Comparison of ENCODE assay signal across 8 mouse cellular contexts in the genomic region with DNA sequence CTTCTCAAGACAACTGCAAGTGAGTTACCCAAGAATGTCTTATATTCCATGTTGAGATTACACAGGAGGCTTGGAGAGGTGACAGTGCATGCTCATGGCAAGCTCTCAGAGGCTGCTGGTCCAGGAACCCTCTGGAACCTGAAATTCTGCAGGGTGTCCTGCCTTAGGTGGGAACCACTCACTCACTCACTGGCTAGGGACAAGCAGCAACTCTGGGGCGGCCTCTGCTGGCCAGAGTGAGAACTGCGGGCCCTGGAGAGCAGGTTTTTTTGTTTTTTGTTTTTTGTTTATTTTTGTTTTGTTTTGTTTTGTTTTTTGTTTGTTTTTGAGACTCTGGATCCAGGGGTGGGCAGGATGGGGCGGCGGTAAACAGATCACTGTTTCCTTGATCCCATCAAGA. TPM values are rescaled to one million over a fixed set of nuclear protein-coding genes. Genes with fewer than 3 reads are reported as not detected.
DNase-seq lines count a peak whose midpoint lies in the region; ATAC-seq lines count a peak whose summit lies in the region.

No protein-coding gene starts in this region.

- H3K4me1 ChIP-seq in heart, embryonic 13.5 days = peaks cover 8% of the 10 kb centered on the region

- no peaks in the 10 kb centered on the region for H3K9me3 ChIP-seq in heart, embryonic 13.5 days

- no peak for ATAC-seq in heart, embryonic 13.5 days (ENCODE audit: extremely low read depth, insufficient number of reproducible peaks, low FRiP score, low TSS enrichment)
- ATAC-seq in megakaryocyte, adult 5-6 weeks (ENCODE audit: poor library complexity, severe bottlenecking) = peak; percentile 82

- peak; percentile 34 to 59 for DNase-seq in left cerebral cortex, adult 18-20 months (ENCODE audit: low spot score in 2 of 2)
- DNase-seq in left cerebral cortex, adult 11 months (ENCODE audit: low spot score) = no peak
- peak; percentile 43 for DNase-seq in Muller cell, postnatal 12 days (ENCODE audit: inconsistent ontology term)
- peak; percentile 40 for DNase-seq in embryo, embryonic 10 days (ENCODE audit: low spot score)
- DNase-seq in layer of hippocampus, postnatal 25 days (ENCODE audit: extremely low spot score in 1 of 2, low spot score in 1 of 2) = peak; percentile 50 to 83
- peak; percentile 54 for DNase-seq in thymus, postnatal 14 days

- no peak overlapping the region for H3K27ac ChIP-seq in heart, embryonic 13.5 days (replicated peaks)

- peaks cover 24% of the 10 kb centered on the region for H3K27me3 ChIP-seq in heart, embryonic 13.5 days (replicated peaks)

- 1% methylated on average over 4 of the region's 4 CpGs for WGBS in heart, embryonic 13.5 days

- no peaks in the 10 kb centered on the region for H3K36me3 ChIP-seq in heart, embryonic 13.5 days

- H3K4me3 ChIP-seq in heart, embryonic 13.5 days = peak overlapping the region; percentile 16; the same call in 1 of the 2 replicates

- H3K4me2 ChIP-seq in heart, embryonic 13.5 days = peak overlapping the region; percentile 58

- peak overlapping the region; percentile 45; the same call in 1 of the 2 replicates for H3K9ac ChIP-seq in heart, embryonic 13.5 days

RNA-seq across cellular contexts. Expression of gene Ccn5, which starts 2.6 kb away (rescaled TPM):
- total RNA-seq in left cerebral cortex, adult 18-20 months (2021) = not detected
- 0.16 and 0.28 TPM in 2 replicates for polyA plus RNA-seq in heart, embryonic 13.5 days (2015; fragmentation: Nextera tagmentation; extraction: Ambion mirVana)
- total RNA-seq in layer of hippocampus, postnatal 25 days (2021) = not detected
- 0.27 TPM in 1 of 2 replicates, not detected in the other for total RNA-seq in megakaryocyte, adult 5-6 weeks (2015)
- total RNA-seq in megakaryocyte, adult 5-6 weeks (2017) = 0.59 and 1.5 TPM in 2 replicates

RNA-seq across cellular contexts. Expression of gene Kcnk15, which starts 30.2 kb away (rescaled TPM):
- under 1 TPM; 0.30 to 0.63 TPM for total RNA-seq in left cerebral cortex, adult 18-20 months (2021)
- polyA plus RNA-seq in heart, embryonic 13.5 days (2015; fragmentation: Nextera tagmentation; extraction: Ambion mirVana) = not detected in 2 replicates
- not detected for total RNA-seq in layer of hippocampus, postnatal 25 days (2021)
- total RNA-seq in megakaryocyte, adult 5-6 weeks (2015) = not detected in 2 replicates
- total RNA-seq in megakaryocyte, adult 5-6 weeks (2017) = not detected in 2 replicates
